Comparison of ENCODE assay signal across 8 mouse cellular contexts in genomic region chr10:3367440-3367839, GRCm38 (mm10). TPM values are rescaled to one million over a fixed set of nuclear protein-coding genes. Genes with fewer than 3 reads are reported as not detected.
DNase-seq lines count a peak whose midpoint lies in the region; ATAC-seq and TF ChIP-seq lines count a peak whose summit lies in the region.

No protein-coding gene starts in this region.

- DNase-seq in kidney, postnatal 0 days (ENCODE audit: low spot score) = no peak
- DNase-seq in kidney, adult 9 months = no peak
- no peak for DNase-seq in midbrain, embryonic 11.5 days (ENCODE audit: low spot score, missing footprints)
- DNase-seq in urinary bladder, adult 2 months (ENCODE audit: low spot score) = no peak
- no peak for DNase-seq in adrenal gland, adult 2 months

- 28% methylated on average over 11 of the region's 11 CpGs for whole genome bisulfite sequencing in kidney, postnatal 0 days
- WGBS in embryonic facial prominence, embryonic 13.5 days = 20% methylated on average over 11 of the region's 11 CpGs
- WGBS in hindbrain, embryonic 13.5 days = 28% methylated on average over 11 of the region's 11 CpGs
- whole genome bisulfite sequencing in midbrain, embryonic 11.5 days = 39% methylated on average over 11 of the region's 11 CpGs

- no peaks in the 10 kb centered on the region for H3K27me3 ChIP-seq in kidney, postnatal 0 days (ENCODE audit: insufficient read depth, low read length)
- peaks cover 44% of the 10 kb centered on the region for H3K27me3 ChIP-seq in embryonic facial prominence, embryonic 13.5 days
- H3K27me3 ChIP-seq in hindbrain, embryonic 13.5 days = 0 out of 2 replicates have a peak, but pooled peaks cover 3% of the 10 kb centered on the region
- peaks cover 4% of the 10 kb centered on the region for H3K27me3 ChIP-seq in midbrain, embryonic 11.5 days (ENCODE audit: control insufficient read depth, insufficient read depth, low read length)

- no peak overlapping the region for H3K9ac ChIP-seq in kidney, postnatal 0 days (ENCODE audit: low read depth, low read length)
- H3K9ac ChIP-seq in embryonic facial prominence, embryonic 13.5 days = peak overlapping the region; percentile 61; the same call in 1 of the 2 replicates
- H3K9ac ChIP-seq in hindbrain, embryonic 13.5 days = peak overlapping the region; percentile 79
- no peak overlapping the region for H3K9ac ChIP-seq in midbrain, embryonic 11.5 days (ENCODE audit: low read length)

- peak overlapping the region; percentile 95 for H3K4me2 ChIP-seq in kidney, postnatal 0 days (ENCODE audit: low read length)
- H3K4me2 ChIP-seq in embryonic facial prominence, embryonic 13.5 days = peak overlapping the region; percentile 98
- H3K4me2 ChIP-seq in hindbrain, embryonic 13.5 days = peak overlapping the region; percentile 73
- H3K4me2 ChIP-seq in midbrain, embryonic 11.5 days = peak overlapping the region; percentile 91

- H3K9me3 ChIP-seq in kidney, postnatal 0 days (replicated peaks; ENCODE audit: low read length) = no peaks in the 10 kb centered on the region
- no peaks in the 10 kb centered on the region for H3K9me3 ChIP-seq in embryonic facial prominence, embryonic 13.5 days
- H3K9me3 ChIP-seq in hindbrain, embryonic 13.5 days = no peaks in the 10 kb centered on the region
- no peaks in the 10 kb centered on the region for H3K9me3 ChIP-seq in midbrain, embryonic 11.5 days (ENCODE audit: control insufficient read depth, low read length)

- no peaks in the 10 kb centered on the region for H3K36me3 ChIP-seq in kidney, postnatal 0 days (ENCODE audit: insufficient read depth, low read length)
- no peaks in the 10 kb centered on the region for H3K36me3 ChIP-seq in embryonic facial prominence, embryonic 13.5 days
- H3K36me3 ChIP-seq in hindbrain, embryonic 13.5 days = no peaks in the 10 kb centered on the region
- no peaks in the 10 kb centered on the region for H3K36me3 ChIP-seq in midbrain, embryonic 11.5 days (ENCODE audit: control insufficient read depth, insufficient read depth, low read length)

- ATAC-seq in kidney, postnatal 0 days (replicated peaks; ENCODE audit: low FRiP score, low read depth) = no peak
- ATAC-seq in embryonic facial prominence, embryonic 13.5 days (ENCODE audit: insufficient number of reproducible peaks, insufficient read depth, low FRiP score, low TSS enrichment, low read depth) = no peak
- ATAC-seq in hindbrain, embryonic 13.5 days (ENCODE audit: low FRiP score) = no peak
- ATAC-seq in midbrain, embryonic 11.5 days (ENCODE audit: low FRiP score) = no peak
- no peak for ATAC-seq in granulocyte monocyte progenitor cell, adult 5-6 weeks (replicated peaks; ENCODE audit: poor library complexity, severe bottlenecking)

- H3K4me1 ChIP-seq in kidney, postnatal 0 days (replicated peaks; ENCODE audit: insufficient read depth, low read length) = no peaks in the 10 kb centered on the region
- peaks cover 16% of the 10 kb centered on the region for H3K4me1 ChIP-seq in embryonic facial prominence, embryonic 13.5 days
- peaks cover 10% of the 10 kb centered on the region for H3K4me1 ChIP-seq in hindbrain, embryonic 13.5 days (replicated peaks)
- H3K4me1 ChIP-seq in midbrain, embryonic 11.5 days (ENCODE audit: control insufficient read depth, insufficient read depth, low read length) = peaks cover 6% of the 10 kb centered on the region

- H3K4me3 ChIP-seq in kidney, postnatal 0 days (replicated peaks; ENCODE audit: low read depth, low read length) = peak overlapping the region; percentile 53
- peak overlapping the region; percentile 62 for H3K4me3 ChIP-seq in embryonic facial prominence, embryonic 13.5 days
- peak overlapping the region; percentile 58 for H3K4me3 ChIP-seq in hindbrain, embryonic 13.5 days
- H3K4me3 ChIP-seq in midbrain, embryonic 11.5 days (ENCODE audit: low read depth, low read length) = peak overlapping the region; percentile 55

- no peak overlapping the region for H3K27ac ChIP-seq in kidney, postnatal 0 days
- H3K27ac ChIP-seq in embryonic facial prominence, embryonic 13.5 days = no peak overlapping the region
- H3K27ac ChIP-seq in hindbrain, embryonic 13.5 days = peak overlapping the region; percentile 89; the same call in 1 of the 2 replicates
- H3K27ac ChIP-seq in midbrain, embryonic 11.5 days (ENCODE audit: low read depth, low read length) = no peak overlapping the region

- TF ChIP-seq CTCF in kidney, postnatal 0 days (IDR thresholded peaks at IDR 0.05; ENCODE audit: low read depth) = no peak

RNA-seq across cellular contexts. Expression of gene Ppp1r14c, which starts 1.6 kb away (rescaled TPM):
- polyA plus RNA-seq in kidney, postnatal 0 days (2015; fragmentation: Nextera tagmentation; extraction: Ambion mirVana) = 3.9 and 4.3 TPM in 2 replicates
- 11.4 and 12.4 TPM in 2 replicates for polyA plus RNA-seq in embryonic facial prominence, embryonic 13.5 days (2015; fragmentation: Nextera tagmentation; extraction: Ambion mirVana)
- polyA plus RNA-seq in hindbrain, embryonic 13.5 days (2015; fragmentation: Nextera tagmentation; extraction: Ambion mirVana) = 42.6 and 43.3 TPM in 2 replicates
- polyA plus RNA-seq in midbrain, embryonic 11.5 days (2014; fragmentation: Nextera tagmentation; extraction: Ambion mirVana) = 4.7 and 4.8 TPM in 2 replicates
- 2.3 and 2.4 TPM in 2 replicates for polyA plus RNA-seq in urinary bladder, adult 2 months (2012; rRNA removed)
- 10 to 100 TPM in 1 of 2 experiments, 1 to 10 TPM in 1; 8.6 to 15.5 TPM for total RNA-seq in adrenal gland, adult 2 months (2021)
- polyA plus RNA-seq in adrenal gland, adult 2 months (2012; rRNA removed) = 7.7 and 10.4 TPM in 2 replicates
- total RNA-seq in granulocyte monocyte progenitor cell, adult 5-6 weeks (2014; fragmentation: Nextera tagmentation) = not detected in 2 replicates
- not detected in 2 replicates for total RNA-seq in granulocyte monocyte progenitor cell, adult 5-6 weeks (2017)

Comparison
In these comparisons a context has a peak if more than half of its experiments do, and no peak if none do; other contexts are left out.
1. H3K9ac ChIP-seq: peak in embryonic facial prominence, embryonic 13.5 days (single experiment) and hindbrain, embryonic 13.5 days (single experiment); none in kidney, postnatal 0 days (single experiment) and midbrain, embryonic 11.5 days (single experiment).
2. Peak in every context shown above with its lines, with median percentiles within 50 percentile points of each other: H3K4me2 ChIP-seq and H3K4me3 ChIP-seq.